Mouse (Mus musculus) neural tube, embryonic 13.5 days (tissue): ENCODE data around the gene Odc1. TPM values are rescaled to one million over a fixed set of nuclear protein-coding genes. Genes with fewer than 3 reads are reported as not detected.

Experiments used
- ATAC-seq: fragments of 200-750 bp; cut with Nextera tagmentation; 2 replicates; pipeline ENCODE4 v1.8.0; 2017; ENCODE audit warnings: low read depth, mild to moderate bottlenecking, moderate TSS enrichment, moderate library complexity
- H3K27ac ChIP-seq: fragments of 300-500 bp; sonication (generic); replicated peaks from 2 replicates; pipeline ENCODE4 v1.5.1; 2015; ENCODE audit warnings: moderate library complexity, mild to moderate bottlenecking, inconsistent platforms
- H3K27me3 ChIP-seq: fragments of 300-500 bp; sonication (generic); 2 replicates; pipeline ENCODE4 v1.6.1; 2015; ENCODE audit warnings: mild to moderate bottlenecking, inconsistent platforms
- H3K36me3 ChIP-seq: fragments of 300-500 bp; sonication (generic); 2 replicates; pipeline ENCODE4 v1.6.1; 2015; ENCODE audit warnings: mild to moderate bottlenecking, inconsistent platforms
- H3K4me1 ChIP-seq: fragments of 300-500 bp; sonication (generic); replicated peaks from 2 replicates; pipeline ENCODE4 v1.6.1; 2015; ENCODE audit warnings: inconsistent platforms
- H3K4me2 ChIP-seq: fragments of 300-500 bp; sonication (generic); 2 replicates; pipeline ENCODE4 v1.6.1; 2015; ENCODE audit warnings: inconsistent platforms, mild to moderate bottlenecking, moderate library complexity
- H3K4me3 ChIP-seq: fragments of 300-500 bp; sonication (generic); 2 replicates; pipeline ENCODE4 v1.5.1; 2015; ENCODE audit warnings: mild to moderate bottlenecking, inconsistent platforms
- H3K9ac ChIP-seq: fragments of 300-500 bp; sonication (generic); 2 replicates; pipeline ENCODE4 v1.6.1; 2015; ENCODE audit warnings: moderate library complexity, mild to moderate bottlenecking, inconsistent platforms
- H3K9me3 ChIP-seq: fragments of 300-500 bp; sonication (generic); 2 replicates; pipeline ENCODE4 v1.6.1; 2016; ENCODE audit warnings: inconsistent platforms
- WGBS: fragments of 180-500 bp; shearing (Covaris S2); methylation state at CpG from one replicate; pipeline ENCODE4 v1.1.7; 2015; 5-methylcytosine and 5-hydroxymethylcytosine counted together
- polyA plus RNA-seq: library from polyadenylated mRNA; unstranded; fragments of >200 nt; fragmentation: Nextera tagmentation; extraction: Ambion mirVana; gene quantifications from 2 replicates; pipeline ENCODE4 v1.2.1, GENCODE M21; 2015

The Odc1 gene
- polyA plus RNA-seq, 1 experiment from 2014 or later, result 133 TPM

GRCm38 (mm10) chr12:17574591-17574990, 30.0 kb downstream of the Odc1 start:
- no peaks in the 10 kb centered on the region for H3K9me3 ChIP-seq
- ATAC-seq, result no peak
- no peak overlapping the region for H3K4me3 ChIP-seq
- H3K27ac ChIP-seq, result no peak overlapping the region
- WGBS, result 81% methylated on average over 4 of the region's 4 CpGs
- peaks cover 15% of the 10 kb centered on the region for H3K4me1 ChIP-seq
- no peak overlapping the region for H3K4me2 ChIP-seq
- no peak overlapping the region for H3K9ac ChIP-seq
- no peaks in the 10 kb centered on the region for H3K27me3 ChIP-seq
- H3K36me3 ChIP-seq, result no peaks in the 10 kb centered on the region

DNA sequence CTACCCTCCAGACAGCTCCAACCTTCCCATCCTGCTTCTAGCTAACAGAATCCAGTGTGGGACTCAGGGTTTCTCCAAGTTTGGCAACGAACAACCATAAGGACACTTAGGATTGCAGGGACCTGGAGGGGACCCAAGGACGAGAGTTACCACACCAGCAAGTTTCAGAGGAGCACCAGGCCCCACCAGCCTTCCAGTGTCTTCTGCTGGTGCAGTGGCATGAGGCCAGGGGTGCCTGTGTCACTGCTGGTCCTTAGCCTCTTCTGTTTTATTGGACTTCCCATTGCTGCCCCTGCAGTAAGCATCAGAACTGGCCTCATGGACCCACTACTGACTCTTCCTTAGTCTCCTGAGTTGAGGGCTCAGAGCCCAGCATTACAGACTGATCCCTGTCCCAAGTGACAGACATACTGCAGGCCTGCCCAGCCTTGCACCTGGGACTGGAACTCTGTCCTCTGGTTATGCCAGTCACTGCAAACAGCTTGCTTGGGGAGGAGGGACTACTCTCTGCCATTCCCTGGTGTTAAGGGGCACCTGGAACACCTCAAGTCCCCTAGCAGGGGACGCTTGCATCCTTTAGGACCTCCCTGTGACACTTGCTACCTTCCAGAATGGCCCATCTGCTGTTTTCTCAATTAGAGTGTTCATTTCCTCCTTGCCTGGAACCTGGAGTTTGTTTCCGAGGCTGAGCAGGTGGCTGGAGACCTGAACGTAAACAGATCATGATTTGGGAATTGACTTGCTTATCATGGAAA, 30.7 kb downstream of the Odc1 start:
- H3K9me3 ChIP-seq, result no peaks in the 10 kb centered on the region
- H3K4me3 ChIP-seq, result no peak overlapping the region
- H3K4me2 ChIP-seq, result no peak overlapping the region
- peaks cover 15% of the 10 kb centered on the region for H3K4me1 ChIP-seq
- H3K36me3 ChIP-seq, result no peaks in the 10 kb centered on the region
- no peak overlapping the region for H3K9ac ChIP-seq
- 0 out of 2 replicates have a peak overlapping the region, but pooled peaks have one; percentile 9 for H3K27ac ChIP-seq
- no peaks in the 10 kb centered on the region for H3K27me3 ChIP-seq
- no peak for ATAC-seq
- WGBS, result 65% methylated on average over 5 of the region's 5 CpGs

- Histone ChIP-seq H3K4me1 (peaks cover 15% of the 10 kb centered on the region), H3K27me3 (no peaks in the 10 kb centered on the region), H3K36me3 (no peaks in the 10 kb centered on the region), H3K4me3 (no peak overlapping the region), H3K4me2 (no peak overlapping the region), H3K9me3 (no peaks in the 10 kb centered on the region), H3K27ac (no peak overlapping the region), H3K9ac (no peak overlapping the region)
- 11% methylated on average over 6 of the region's 6 CpGs for WGBS
- peak; percentile 56; the same call in 1 of the 2 replicates for ATAC-seq
Observed at GRCm38 (mm10) chr12:17576041-17576440, 31.4 kb downstream of the Odc1 start.

DNA sequence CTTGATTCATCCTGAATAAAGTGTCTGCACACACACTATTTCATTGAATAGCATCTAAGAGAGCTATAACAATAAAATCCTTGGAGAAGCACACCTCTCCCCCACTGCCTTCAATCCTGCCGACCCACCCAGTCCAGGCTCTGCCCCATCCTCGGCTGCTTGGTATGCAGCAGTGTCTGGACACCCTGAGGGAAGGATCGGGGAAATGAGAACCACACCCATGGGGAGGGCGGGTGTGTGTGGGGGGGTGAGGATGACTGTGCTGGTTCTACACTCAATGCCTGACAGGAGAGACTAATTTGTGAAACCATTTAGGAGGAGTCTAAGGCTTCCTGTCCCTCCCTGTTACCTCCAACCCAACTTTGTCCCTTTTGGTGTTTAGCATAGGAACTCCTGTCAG, 34.0 kb downstream of the Odc1 start:
- no peaks in the 10 kb centered on the region for H3K36me3 ChIP-seq
- ATAC-seq, result no peak
- 45% methylated on average over 4 of the region's 4 CpGs for WGBS
- H3K4me2 ChIP-seq, result no peak overlapping the region
- no peaks in the 10 kb centered on the region for H3K9me3 ChIP-seq
- H3K9ac ChIP-seq, result no peak overlapping the region
- no peaks in the 10 kb centered on the region for H3K27me3 ChIP-seq
- no peak overlapping the region for H3K4me3 ChIP-seq
- H3K27ac ChIP-seq, result no peak overlapping the region
- peaks cover 15% of the 10 kb centered on the region for H3K4me1 ChIP-seq

DNA sequence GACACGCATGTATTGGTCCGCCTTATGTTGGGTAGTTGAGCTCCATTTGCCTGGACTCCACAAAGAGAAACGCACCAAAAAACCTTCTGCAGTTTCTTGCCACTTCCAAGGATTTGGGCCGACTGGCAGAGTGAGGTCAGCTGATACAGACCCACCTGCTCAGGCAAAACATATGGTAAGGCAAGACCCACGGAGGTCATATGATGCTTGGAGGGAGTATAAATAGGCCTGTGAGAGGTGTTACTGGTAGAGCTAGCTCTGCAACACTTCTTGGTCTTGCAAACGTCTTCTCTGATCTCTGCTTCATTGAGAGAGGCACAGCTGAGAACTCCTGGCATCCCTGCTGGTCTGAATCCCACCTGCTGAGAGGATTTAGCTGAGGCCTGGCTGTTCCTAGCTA, 36.4 kb downstream of the Odc1 start:
- Histone ChIP-seq H3K4me2 (no peak overlapping the region), H3K4me3 (no peak overlapping the region), H3K27ac (no peak overlapping the region), H3K4me1 (peaks cover 13% of the 10 kb centered on the region), H3K9me3 (no peaks in the 10 kb centered on the region), H3K36me3 (no peaks in the 10 kb centered on the region), H3K27me3 (no peaks in the 10 kb centered on the region), H3K9ac (no peak overlapping the region)
- ATAC-seq, result no peak
- 77% methylated on average over 6 of the region's 6 CpGs for WGBS

DNA sequence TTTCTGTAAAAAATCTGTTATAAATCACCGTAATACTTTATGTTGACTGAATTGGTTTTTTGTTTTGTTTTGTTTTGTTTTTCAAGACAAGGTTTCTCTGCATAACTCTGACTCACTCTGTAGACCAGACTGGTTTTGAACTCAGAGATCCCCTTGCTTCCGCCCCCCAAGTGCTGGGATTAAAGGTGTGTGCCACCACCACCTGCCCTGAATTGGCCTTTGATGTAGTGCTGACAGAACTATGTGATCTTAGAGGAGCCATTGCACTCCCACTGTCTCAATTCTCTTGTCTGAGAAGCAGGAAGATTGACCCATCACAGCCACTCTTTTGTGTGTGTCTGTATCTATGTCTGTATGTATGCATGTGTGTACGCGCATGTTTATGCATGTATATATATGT, 37.8 kb downstream of the Odc1 start:
- H3K4me3 ChIP-seq, result no peak overlapping the region
- no peak overlapping the region for H3K9ac ChIP-seq
- H3K27ac ChIP-seq, result no peak overlapping the region
- H3K36me3 ChIP-seq, result no peaks in the 10 kb centered on the region
- peaks cover 6% of the 10 kb centered on the region; the same call in 1 of the 2 replicates for H3K4me1 ChIP-seq
- no peaks in the 10 kb centered on the region for H3K9me3 ChIP-seq
- no peak overlapping the region for H3K4me2 ChIP-seq
- no peaks in the 10 kb centered on the region for H3K27me3 ChIP-seq
- no peak for ATAC-seq
- 97% methylated on average over 4 of the region's 4 CpGs for WGBS

GRCm38 (mm10) chr12:17583860-17584259, 39.3 kb downstream of the Odc1 start:
- peak; percentile 66; the same call in 1 of the 2 replicates for ATAC-seq
- Histone ChIP-seq H3K4me3 (no peak overlapping the region), H3K9me3 (no peaks in the 10 kb centered on the region), H3K4me1 (peaks cover 6% of the 10 kb centered on the region; the same call in 1 of the 2 replicates), H3K27me3 (no peaks in the 10 kb centered on the region), H3K27ac (no peak overlapping the region), H3K4me2 (no peak overlapping the region), H3K9ac (no peak overlapping the region), H3K36me3 (no peaks in the 10 kb centered on the region)
- WGBS, result 32% methylated on average over 3 of the region's 3 CpGs

- Histone ChIP-seq H3K27me3 (no peaks in the 10 kb centered on the region), H3K36me3 (no peaks in the 10 kb centered on the region), H3K27ac (no peak overlapping the region), H3K4me1 (peaks cover 6% of the 10 kb centered on the region; the same call in 1 of the 2 replicates), H3K9me3 (no peaks in the 10 kb centered on the region), H3K4me2 (no peak overlapping the region), H3K4me3 (no peak overlapping the region), H3K9ac (no peak overlapping the region)
- ATAC-seq, result no peak
- WGBS, result 78% methylated on average over 3 of the region's 3 CpGs
Observed at GRCm38 (mm10) chr12:17586011-17586410, 41.4 kb downstream of the Odc1 start.

DNA sequence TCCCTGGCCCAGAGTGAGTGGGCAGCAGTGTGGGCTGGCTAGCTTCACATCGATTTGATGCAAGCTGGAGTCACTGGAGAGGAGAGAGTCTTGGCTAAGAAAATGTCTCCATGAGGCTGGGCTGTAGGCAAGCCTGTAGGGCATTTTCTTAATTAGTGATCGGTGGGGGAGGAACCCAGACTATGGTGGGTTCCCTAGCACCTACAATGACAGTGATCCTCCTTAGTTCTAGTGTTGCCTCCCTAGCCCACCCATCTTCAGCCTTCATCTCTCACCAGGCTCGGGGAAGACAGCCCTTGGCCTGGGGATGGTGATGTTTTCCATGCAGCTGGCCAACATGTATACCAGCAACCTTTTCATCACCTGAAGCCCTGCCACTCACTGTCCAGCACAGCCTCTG, 43.8 kb downstream of the Odc1 start:
- Histone ChIP-seq H3K4me3 (no peak overlapping the region), H3K4me1 (peaks cover 6% of the 10 kb centered on the region; the same call in 1 of the 2 replicates), H3K9ac (no peak overlapping the region), H3K27me3 (no peaks in the 10 kb centered on the region), H3K4me2 (no peak overlapping the region), H3K27ac (no peak overlapping the region), H3K9me3 (no peaks in the 10 kb centered on the region), H3K36me3 (no peaks in the 10 kb centered on the region)
- WGBS, result 85% methylated on average over 3 of the region's 3 CpGs
- ATAC-seq, result no peak

GRCm38 (mm10) chr12:17588906-17589612, 44.5 kb downstream of the Odc1 start:
- Histone ChIP-seq H3K27me3 (no peaks in the 10 kb centered on the region), H3K4me3 (no peak overlapping the region), H3K4me2 (no peak overlapping the region), H3K9me3 (no peaks in the 10 kb centered on the region), H3K36me3 (no peaks in the 10 kb centered on the region), H3K9ac (no peak overlapping the region), H3K4me1 (peaks cover 2% of the 10 kb centered on the region; the same call in 1 of the 2 replicates), H3K27ac (no peak overlapping the region)
- no peak for ATAC-seq
- WGBS, result 91% methylated on average over 7 of the region's 7 CpGs

DNA sequence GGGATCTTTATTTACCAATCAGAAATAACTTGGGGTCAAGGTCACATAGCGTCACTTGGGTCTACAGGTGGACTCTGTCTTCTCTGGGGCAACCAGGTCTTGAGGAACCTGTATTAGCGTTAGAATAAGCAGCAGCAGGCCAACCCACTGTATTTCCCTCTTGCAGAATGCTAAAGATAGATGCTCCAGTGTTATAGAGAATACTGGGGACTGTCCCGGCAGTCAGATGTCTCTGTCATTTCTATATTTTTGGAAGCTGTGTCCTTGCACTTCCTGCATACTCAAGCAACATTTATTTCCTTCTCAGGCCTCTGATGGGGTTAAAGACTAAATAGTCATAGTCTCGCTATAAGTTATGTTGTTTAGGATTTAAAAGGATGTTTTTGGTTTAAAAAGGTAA, 46.7 kb downstream of the Odc1 start:
- H3K27me3 ChIP-seq, result no peaks in the 10 kb centered on the region
- no peak overlapping the region for H3K4me2 ChIP-seq
- no peak overlapping the region for H3K4me3 ChIP-seq
- no peak overlapping the region for H3K27ac ChIP-seq
- WGBS, result 88% methylated on average over 4 of the region's 4 CpGs
- H3K4me1 ChIP-seq, result no peaks in the 10 kb centered on the region
- no peaks in the 10 kb centered on the region for H3K36me3 ChIP-seq
- no peaks in the 10 kb centered on the region for H3K9me3 ChIP-seq
- no peak overlapping the region for H3K9ac ChIP-seq
- no peak for ATAC-seq

GRCm38 (mm10) chr12:17593956-17594355, 49.4 kb downstream of the Odc1 start:
- no peaks in the 10 kb centered on the region for H3K4me1 ChIP-seq
- H3K9me3 ChIP-seq, result no peaks in the 10 kb centered on the region
- H3K27ac ChIP-seq, result no peak overlapping the region
- no peaks in the 10 kb centered on the region for H3K27me3 ChIP-seq
- H3K4me3 ChIP-seq, result no peak overlapping the region
- no peak for ATAC-seq
- no peak overlapping the region for H3K9ac ChIP-seq
- WGBS, result 95% methylated on average over 2 of the region's 2 CpGs
- no peaks in the 10 kb centered on the region for H3K36me3 ChIP-seq
- H3K4me2 ChIP-seq, result no peak overlapping the region
